Mouse (Mus musculus): ENCODE results near the gene Usp30.

Usp30 gene

DNA sequence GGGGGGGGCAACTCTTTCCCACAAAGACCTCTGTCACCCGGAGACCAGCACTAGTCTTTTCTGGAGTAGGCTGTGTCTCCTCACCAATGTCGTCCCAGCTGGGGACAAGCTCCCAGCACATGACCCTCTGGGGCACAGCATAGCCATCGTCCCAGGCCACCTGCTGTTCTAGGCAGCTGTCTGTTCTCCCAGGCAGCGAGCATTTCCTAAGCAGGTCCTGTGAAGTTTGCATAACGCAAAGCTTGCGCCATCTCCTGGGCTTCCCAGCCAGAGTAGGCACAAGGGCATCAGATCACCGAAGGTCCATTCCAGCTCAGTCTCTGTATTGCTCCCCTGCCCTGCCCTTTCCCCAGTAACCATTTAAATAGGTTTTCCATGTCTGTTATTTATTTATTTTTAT is 92.0 kb downstream of the Usp30 start:
- DNase-seq (ENCODE audit: low read depth): no peak

DNA sequence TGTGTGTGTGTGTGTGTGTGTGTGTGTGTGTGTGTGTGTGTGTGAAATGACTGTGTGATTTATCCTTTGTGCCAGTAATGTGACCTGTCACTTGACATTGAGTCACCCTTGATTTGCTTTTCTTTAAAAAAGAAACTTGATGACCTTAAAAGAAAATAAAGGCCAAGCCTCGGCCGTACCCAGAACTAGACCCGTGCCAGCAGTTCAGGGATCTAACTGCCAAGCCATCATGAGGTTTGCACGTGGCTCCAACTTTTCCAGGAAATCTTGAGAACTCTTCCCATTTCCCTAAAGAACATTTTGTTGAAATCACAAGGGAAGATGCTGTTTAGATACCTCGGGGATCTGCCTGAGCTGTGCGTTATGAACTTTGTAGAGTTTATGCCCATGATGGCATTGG is 96.2 kb downstream of the Usp30 start:
- DNase-seq (ENCODE audit: low read depth): no peak

DNA sequence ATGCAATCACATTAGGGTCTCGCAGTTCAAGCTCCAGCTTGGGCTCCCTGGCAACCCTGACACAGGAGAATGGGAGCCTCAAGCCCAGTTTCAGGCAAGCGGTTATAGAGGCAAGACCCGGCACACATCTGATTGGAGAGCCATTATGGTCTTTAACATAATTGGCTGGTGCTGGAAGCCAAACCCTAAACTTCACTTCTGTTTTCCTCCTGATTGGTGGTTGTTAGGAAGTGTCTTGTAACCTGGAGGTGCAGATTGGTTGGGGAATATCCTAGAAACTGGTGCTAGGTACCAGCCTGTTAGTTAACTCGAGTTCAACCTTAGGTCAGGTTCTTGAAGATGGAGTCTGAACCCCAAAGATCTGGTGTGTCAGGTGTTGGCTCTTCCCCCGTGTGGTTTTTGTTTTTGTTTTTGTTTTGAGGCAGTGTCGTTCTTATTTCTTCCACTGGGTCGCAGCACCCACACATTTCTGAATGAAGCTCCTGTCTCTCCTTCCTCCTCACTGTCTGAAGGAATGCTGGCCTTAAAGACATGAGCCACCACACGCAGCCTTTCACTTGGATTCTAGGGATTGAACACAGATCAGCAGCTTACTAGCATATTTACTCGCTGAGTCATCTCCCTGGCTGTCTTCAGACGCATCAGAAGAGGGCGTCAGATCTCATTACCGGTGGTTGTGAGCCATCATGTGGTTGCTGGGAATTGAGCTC is 97.0 kb downstream of the Usp30 start:
- DNase-seq (ENCODE audit: low read depth): peak; percentile 76

DNA sequence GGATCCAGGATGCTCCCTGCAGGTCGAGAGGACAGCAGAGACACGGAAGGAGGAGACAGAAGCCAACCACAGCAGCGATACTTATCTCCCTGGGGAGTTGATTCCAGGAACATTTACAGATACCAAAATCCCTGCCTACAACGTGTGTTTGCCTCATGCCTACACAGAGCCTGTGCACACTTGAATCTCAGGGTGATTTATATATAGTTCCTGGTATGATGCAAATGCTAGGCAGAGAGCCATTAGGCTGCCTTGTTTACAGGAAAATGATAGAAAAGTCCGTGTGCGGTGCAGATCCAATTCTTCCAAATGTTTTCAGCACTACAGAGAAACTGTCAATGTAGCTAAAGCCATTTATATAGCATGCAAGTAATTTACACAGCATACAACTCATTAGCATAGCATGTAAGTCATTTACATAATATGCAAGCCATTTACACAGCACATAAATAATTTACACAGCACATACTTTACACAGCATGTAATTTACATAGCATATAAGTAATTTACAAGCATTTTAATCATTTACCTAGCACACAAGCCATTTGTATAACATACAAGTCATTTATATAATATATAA is 97.9 kb downstream of the Usp30 start:
- DNase-seq (ENCODE audit: low read depth): peak; percentile 68

DNA sequence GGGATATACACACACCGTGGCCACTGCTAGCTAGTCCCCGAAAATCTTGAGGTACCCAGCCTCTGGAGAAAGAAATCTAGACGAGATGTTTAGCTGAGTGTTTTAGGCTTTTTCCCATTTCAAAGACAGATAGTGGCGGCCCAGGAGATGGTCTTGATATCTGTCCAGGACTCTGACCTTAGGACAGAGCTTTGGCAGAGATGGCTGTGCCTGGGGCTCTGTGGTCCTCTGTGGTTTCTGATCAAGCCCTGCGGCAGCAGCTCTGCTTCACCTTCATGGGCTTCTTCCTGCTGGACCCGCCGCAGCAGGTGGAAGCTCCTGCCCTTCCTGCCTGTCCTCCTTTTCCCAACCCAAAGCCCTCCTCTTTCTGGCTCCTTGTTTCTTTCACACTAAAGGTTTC is 105.1 kb downstream of the Usp30 start:
- DNase-seq (ENCODE audit: low read depth): no peak

DNA sequence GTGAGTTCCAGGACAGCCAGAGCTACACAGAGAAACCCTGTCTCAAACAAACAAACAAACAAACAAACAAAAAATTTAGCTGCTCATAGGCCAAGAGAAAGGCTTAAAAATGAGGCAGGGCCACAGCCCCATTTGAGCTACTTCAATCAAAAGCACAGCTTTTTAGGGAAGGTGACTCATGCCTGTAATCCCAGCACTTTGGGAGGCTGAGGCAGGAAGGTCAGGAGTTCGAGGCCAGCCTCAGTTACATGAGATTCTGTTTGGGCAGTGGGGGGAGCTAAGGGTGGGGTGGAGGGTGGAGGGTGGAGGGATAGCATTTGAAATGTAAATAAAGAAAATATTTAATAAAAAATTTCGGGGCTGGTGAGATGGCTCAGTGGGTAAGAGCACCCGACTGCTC is 107.7 kb downstream of the Usp30 start:
- no peak for DNase-seq (ENCODE audit: low read depth)

DNA sequence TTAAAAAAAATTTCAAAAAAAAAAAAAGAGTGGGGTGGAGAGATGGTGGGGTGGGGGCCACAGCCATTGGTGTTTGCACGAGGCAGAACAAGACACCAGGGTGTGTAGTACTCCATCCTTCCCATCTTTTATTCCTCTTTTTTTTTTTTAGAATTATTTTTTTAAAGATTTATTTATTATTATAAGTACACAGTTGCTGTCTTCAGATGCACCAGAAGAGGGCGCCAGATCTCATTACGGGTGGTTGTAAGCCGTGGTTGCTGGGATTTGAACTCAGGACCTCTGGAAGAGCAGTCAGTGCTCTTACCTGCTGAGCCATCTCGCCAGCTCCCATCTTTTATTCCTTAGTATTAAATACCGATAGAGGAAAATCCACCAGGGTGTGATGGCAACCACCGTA is 108.2 kb downstream of the Usp30 start:
- DNase-seq (ENCODE audit: low read depth): peak; percentile 38

DNA sequence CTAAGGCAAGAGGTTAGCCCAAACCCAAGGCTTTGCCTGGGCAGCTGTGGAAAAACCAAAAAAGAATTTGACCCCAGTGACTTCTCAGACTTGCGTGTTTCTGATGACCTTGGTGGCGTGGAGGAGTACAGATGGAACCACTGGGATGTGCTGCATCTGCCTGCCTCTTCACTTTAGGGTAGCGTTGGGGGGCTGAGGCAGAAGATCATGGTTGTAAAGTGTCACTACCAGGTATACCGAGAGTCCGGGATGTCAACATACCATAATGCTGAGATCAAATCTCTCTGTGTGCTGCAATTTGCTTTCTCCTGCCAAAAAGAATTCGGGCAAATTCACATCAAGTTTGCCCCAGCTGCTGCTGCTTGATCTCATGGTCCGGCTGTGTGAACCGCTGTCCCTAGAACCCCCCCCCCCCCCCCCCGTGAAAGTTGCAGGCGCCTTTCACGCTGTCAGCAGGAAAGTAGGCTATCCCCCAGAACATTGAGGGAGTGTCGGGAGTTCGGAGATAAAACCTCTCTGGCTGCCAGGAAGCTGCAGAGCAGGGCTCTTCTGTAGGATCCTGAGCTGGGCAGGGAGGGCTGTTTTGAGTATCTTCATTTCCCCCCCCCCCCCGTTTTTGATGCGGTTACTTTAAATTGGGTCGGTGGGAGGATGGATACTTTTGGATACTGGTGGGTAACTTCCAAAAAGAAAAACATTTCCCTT is 108.8 kb downstream of the Usp30 start:
- DNase-seq (ENCODE audit: low read depth): peak; percentile 33

Measured in NIH3T3 (cell line).